Mouse (Mus musculus): ENCODE measurements at regions not wholly inside any gene's neighbourhood (a gene's known extent, or its start where the extent isn't known, plus 50 kb on each side); places are given as distances from the start of the nearest gene placed in this dataset.

DNA sequence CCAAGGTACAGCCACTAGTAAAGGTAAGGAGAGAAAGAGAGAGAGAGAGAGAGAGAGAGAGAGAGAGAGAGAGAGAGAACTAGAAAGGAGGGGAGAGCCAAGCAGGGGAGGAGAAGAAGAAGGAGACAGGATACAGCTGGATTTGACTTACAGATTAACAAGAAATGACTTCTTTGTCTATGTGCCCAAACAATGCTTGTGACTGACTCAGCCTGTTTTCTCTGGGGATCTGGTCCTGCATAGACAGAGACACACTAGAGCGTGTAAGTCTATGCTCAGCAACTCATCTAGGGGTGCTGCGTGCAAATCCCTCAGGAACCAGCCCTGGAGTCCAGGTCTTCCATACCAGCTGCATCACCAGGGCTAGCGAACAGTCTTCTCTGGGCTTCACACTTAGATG, 66.3 kb upstream of the Ptpn1 start:
- TF ChIP-seq POLR2A (IDR thresholded peaks at IDR 0.05; ENCODE audit: borderline replicate concordance, extremely low read depth, insufficient read depth, insufficient read length, poor library complexity, severe bottlenecking) (no peak), CTCF (IDR thresholded peaks at IDR 0.05; ENCODE audit: borderline replicate concordance, extremely low read depth, insufficient read depth, insufficient read length) (no peak)
